Mouse (Mus musculus): ENCODE results near the gene Csf2rb.
"Not testable (repeated sequence)": the region's sequence is repeated elsewhere in the genome, so short reads cannot be mapped to it uniquely, and the experiment has no call there.

- TF ChIP-seq POLR2A (IDR thresholded peaks at IDR 0.05; ENCODE audit: borderline replicate concordance, insufficient read depth, low read length) = not testable (repeated sequence)
- TF ChIP-seq CTCF (IDR thresholded peaks at IDR 0.05; ENCODE audit: borderline replicate concordance, insufficient read depth, low read depth, low read length) = peak; percentile 81
Measured at GRCm38 (mm10) chr15:78339627-78340423, 14.3 kb downstream of the Csf2rb start.
